Mouse (Mus musculus) ovary, postnatal 14 days (tissue): Measurements from ENCODE around the gene Gm10153.
"Not testable (repeated sequence)": the region's sequence is repeated elsewhere in the genome, so short reads cannot be mapped to it uniquely, and the experiment has no call there.

Experiments used
- DNase-seq: peaks from one replicate; pipeline ENCODE4 v3.0.0; 2022; ENCODE audit warnings: low spot score

Gene Gm10153

DNA sequence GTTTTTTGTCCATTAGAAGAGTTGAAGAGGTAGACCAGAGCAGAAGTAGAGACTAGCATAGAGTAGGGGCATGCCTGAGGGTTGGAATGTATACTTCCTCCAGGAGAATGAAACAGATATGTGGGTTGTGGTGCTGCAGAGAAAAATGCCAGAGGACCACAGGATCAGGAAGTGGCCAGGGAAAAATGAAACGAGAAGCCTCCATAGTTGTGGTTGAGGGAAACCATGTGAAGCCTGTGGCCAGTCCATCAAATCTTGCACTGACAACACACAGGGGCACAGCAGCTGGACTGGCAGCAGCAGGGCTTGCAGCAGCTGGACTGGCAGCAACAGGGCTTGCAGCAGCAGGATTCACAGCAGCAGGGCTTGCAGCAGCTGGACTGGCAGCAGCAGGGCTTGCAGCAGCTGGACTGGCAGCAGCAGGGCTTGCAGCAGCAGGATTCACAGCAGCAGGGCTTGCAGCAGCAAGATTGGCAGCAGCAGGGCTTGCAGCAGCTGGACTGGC lies 46.6 kb downstream of the Gm10153 start:
- DNase-seq: not testable (repeated sequence)

DNA sequence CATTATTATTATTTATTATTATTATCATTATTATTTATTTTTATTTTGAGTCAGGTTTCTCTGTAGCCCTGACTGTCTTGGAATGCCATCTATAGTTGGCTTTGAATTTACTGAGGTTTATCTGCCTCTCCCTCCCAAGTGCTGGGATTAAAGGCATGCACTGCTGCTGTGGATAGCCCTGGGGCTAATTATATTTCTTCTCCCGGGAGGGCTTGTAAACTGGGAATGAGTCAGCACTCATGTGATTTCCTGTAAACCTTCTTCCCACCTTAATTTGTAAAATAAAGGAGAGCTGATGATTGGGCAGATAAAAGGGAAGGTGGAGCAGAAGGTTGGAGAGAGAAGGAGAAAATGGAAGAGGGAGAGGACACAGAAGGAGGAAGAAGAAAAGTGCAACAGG lies 49.5 kb downstream of the Gm10153 start:
- no peak for DNase-seq
